Mouse (Mus musculus): ENCODE results near the gene Rnf113a2. TPM values are rescaled to one million over a fixed set of nuclear protein-coding genes. Genes with fewer than 3 reads are reported as not detected.

Rnf113a2 gene
- total and polyA plus RNA-seq, 3 experiments, result 3.7 to 11.7 (median 8.4) TPM

DNA sequence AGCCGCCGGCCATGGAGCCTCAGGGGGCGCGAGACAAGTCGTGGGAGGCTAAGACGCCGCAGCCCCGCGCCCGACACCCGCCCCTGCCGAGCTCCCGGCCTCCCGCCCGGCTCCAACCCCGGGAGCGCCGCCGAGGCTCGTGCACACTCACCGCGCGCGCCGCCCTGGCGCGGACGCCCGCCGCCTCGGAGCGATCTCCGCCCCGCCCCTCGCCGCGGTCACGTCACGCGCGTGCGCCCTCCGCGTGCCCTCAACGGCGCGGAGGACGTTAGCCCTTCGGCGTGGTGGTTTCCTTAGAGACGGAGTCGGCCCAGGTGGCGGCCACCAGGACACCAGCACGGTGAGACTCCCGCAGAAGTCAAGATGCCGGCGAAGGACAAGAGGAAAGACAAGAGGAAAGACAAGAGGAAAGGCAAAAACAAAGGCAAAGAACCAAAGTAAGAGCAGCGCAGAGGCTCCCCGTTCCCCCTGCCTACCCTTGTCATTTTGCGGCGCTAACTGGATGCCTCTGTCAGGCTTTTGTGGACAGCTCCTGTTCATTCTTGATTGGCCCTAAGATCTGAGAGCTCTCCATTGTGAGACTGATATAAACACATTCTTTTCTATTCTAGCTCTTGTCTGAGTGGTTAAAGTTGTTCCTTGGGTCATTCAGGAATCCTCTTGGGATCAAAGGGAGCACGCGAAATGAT lies 8.0 kb upstream of the Rnf113a2 start, which contains the start of the genes Entpd5 and Bbof1:
Gene Entpd5 (minus strand): TSS at position 211 of the 689 bp plus-strand sequence.
Gene Bbof1 (plus strand): TSS at position 253 of the 689 bp plus-strand sequence.
- 2% methylated on average over 54 of the region's 63 CpGs for WGBS
- intact Hi-C loops (cut with DNase I), result loop anchor here (1.0 kb wide), 2 partner anchors 41 to 49 kb away; no protein-coding TSS in a partner anchor
- Histone ChIP-seq H3K9ac (ENCODE audit: low read depth, low read length) (peak within 1 kb of the TSS; percentile 79), H3K4me1 (ENCODE audit: control insufficient read depth, insufficient read depth, low read length) (no peaks in the 10 kb centered on the region; the same call in 1 of the 2 replicates), H3K4me3 (peak within 1 kb of the TSS; percentile 90), H3K36me3 (ENCODE audit: control insufficient read depth, insufficient read depth, low read length) (peaks cover 2% of the 10 kb centered on the region; the same call in 1 of the 2 replicates), H3K27ac (peak within 1 kb of the TSS; percentile 89), H3K79me2 (replicated peaks; ENCODE audit: control insufficient read depth, insufficient read depth, low read length) (no peaks in the 10 kb centered on the region), H3K27me3 (ENCODE audit: control insufficient read depth, insufficient read depth, low read length) (no peaks in the 10 kb centered on the region)
- DNase-seq, result peak; percentile 94 to 96
- TF ChIP-seq EP300 (IDR thresholded peaks at IDR 0.05; ENCODE audit: insufficient read depth, low read depth, low read length), result no peak
- peak; percentile 52; the same call in 1 of the 2 replicates for TF ChIP-seq POLR2A (IDR thresholded peaks at IDR 0.05; ENCODE audit: insufficient read depth, low read depth, low read length)
- TF ChIP-seq CTCF (IDR thresholded peaks at IDR 0.05), result peak; percentile 19; the same call in 1 of the 2 replicates

DNA sequence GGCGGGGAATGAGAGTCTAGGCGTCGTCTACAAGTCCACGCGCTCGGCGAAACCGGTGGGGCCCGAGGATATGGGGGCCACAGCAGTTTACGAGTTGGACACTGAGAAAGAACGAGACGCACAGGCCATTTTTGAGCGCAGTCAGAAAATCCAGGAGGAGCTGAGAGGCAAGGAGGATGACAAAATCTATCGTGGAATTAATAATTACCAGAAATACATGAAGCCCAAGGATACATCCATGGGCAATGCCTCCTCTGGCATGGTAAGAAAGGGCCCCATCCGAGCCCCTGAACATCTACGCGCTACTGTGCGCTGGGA lies 568 bp downstream of the Rnf113a2 start:
- Histone ChIP-seq H3K27ac (peak overlapping the region; percentile 77; the same call in 1 of the 2 replicates), H3K4me1 (ENCODE audit: control insufficient read depth, insufficient read depth, low read length) (peaks cover 1% of the 10 kb centered on the region; the same call in 1 of the 2 replicates), H3K27me3 (ENCODE audit: control insufficient read depth, insufficient read depth, low read length) (no peaks in the 10 kb centered on the region), H3K36me3 (ENCODE audit: control insufficient read depth, insufficient read depth, low read length) (no peaks in the 10 kb centered on the region), H3K4me3 (peak overlapping the region; percentile 62), H3K79me2 (replicated peaks; ENCODE audit: control insufficient read depth, insufficient read depth, low read length) (no peaks in the 10 kb centered on the region), H3K9ac (ENCODE audit: low read depth, low read length) (peak overlapping the region; percentile 87)
- intact Hi-C loops (cut with DNase I), result no loop called here
- TF ChIP-seq POLR2A (IDR thresholded peaks at IDR 0.05; ENCODE audit: insufficient read depth, low read depth, low read length), result no peak
- TF ChIP-seq EP300 (IDR thresholded peaks at IDR 0.05; ENCODE audit: insufficient read depth, low read depth, low read length), result no peak
- no peak for TF ChIP-seq CTCF (IDR thresholded peaks at IDR 0.05)
- no peak for DNase-seq
- 42% methylated on average over 18 of the region's 18 CpGs for WGBS

DNA sequence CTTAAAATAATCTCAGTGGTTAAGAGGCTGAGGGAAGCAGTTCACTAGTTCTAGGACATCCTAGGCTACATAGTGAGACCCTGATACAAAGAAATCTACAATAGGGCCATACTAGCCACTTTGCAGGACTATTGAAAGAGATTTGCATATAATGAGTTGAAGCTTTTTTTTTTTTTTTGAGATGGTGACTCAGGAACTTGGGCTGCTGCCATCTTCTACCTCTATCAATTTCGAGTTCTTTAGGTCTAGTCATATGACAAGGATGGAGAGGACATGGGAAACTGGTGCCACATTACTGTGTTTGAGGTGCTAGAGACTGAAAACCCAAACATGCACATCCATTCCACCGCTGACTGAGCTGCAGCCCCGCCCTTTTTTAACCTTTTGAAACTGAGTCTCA lies 7.0 kb downstream of the Rnf113a2 start:
- 55% methylated on average over 3 of the region's 3 CpGs for WGBS
- Histone ChIP-seq H3K4me1 (ENCODE audit: control insufficient read depth, insufficient read depth, low read length) (no peaks in the 10 kb centered on the region), H3K79me2 (replicated peaks; ENCODE audit: control insufficient read depth, insufficient read depth, low read length) (no peaks in the 10 kb centered on the region), H3K4me3 (no peak overlapping the region), H3K9ac (ENCODE audit: low read depth, low read length) (no peak overlapping the region), H3K36me3 (ENCODE audit: control insufficient read depth, insufficient read depth, low read length) (no peaks in the 10 kb centered on the region), H3K27me3 (ENCODE audit: control insufficient read depth, insufficient read depth, low read length) (no peaks in the 10 kb centered on the region), H3K27ac (no peak overlapping the region)
- intact Hi-C loops (cut with DNase I), result loop anchor here (1.0 kb wide), 1 partner anchor 18 kb away; no protein-coding TSS in a partner anchor
- DNase-seq, result no peak
- no peak for TF ChIP-seq EP300 (IDR thresholded peaks at IDR 0.05; ENCODE audit: insufficient read depth, low read depth, low read length)
- TF ChIP-seq POLR2A (IDR thresholded peaks at IDR 0.05; ENCODE audit: insufficient read depth, low read depth, low read length), result no peak
- no peak for TF ChIP-seq CTCF (IDR thresholded peaks at IDR 0.05)

DNA sequence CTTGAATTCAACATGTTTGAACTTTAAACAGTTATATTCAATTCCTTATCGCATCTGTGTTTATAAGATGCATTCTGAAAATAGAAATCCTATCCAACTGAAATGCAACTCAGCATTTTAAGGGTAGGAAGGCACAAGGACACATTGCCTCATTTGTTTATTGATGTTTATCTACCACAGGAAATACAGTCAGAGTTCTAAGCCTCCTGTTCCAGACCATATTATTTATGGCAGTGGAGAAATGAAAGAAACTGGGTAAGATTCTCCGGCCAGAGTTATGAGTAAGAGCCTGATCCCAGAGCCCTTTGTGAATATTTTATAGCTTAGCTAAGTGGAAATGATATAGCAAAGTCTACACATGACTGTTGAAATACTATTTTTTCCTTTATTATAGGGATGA lies 12.8 kb downstream of the Rnf113a2 start:
- Histone ChIP-seq H3K27ac (no peak overlapping the region), H3K79me2 (replicated peaks; ENCODE audit: control insufficient read depth, insufficient read depth, low read length) (no peaks in the 10 kb centered on the region), H3K27me3 (ENCODE audit: control insufficient read depth, insufficient read depth, low read length) (no peaks in the 10 kb centered on the region), H3K4me1 (ENCODE audit: control insufficient read depth, insufficient read depth, low read length) (no peaks in the 10 kb centered on the region), H3K4me3 (no peak overlapping the region), H3K9ac (ENCODE audit: low read depth, low read length) (no peak overlapping the region), H3K36me3 (ENCODE audit: control insufficient read depth, insufficient read depth, low read length) (no peaks in the 10 kb centered on the region; the same call in 1 of the 2 replicates)
- intact Hi-C loops (cut with DNase I), result loop anchor here (5.0 kb wide), 1 partner anchor 83 kb away; no protein-coding TSS in a partner anchor
- TF ChIP-seq POLR2A (IDR thresholded peaks at IDR 0.05; ENCODE audit: insufficient read depth, low read depth, low read length) (no peak), CTCF (IDR thresholded peaks at IDR 0.05) (no peak), EP300 (IDR thresholded peaks at IDR 0.05; ENCODE audit: insufficient read depth, low read depth, low read length) (no peak)
- DNase-seq, result no peak
- WGBS, result 70% methylated on average over 2 of the region's 2 CpGs

DNA sequence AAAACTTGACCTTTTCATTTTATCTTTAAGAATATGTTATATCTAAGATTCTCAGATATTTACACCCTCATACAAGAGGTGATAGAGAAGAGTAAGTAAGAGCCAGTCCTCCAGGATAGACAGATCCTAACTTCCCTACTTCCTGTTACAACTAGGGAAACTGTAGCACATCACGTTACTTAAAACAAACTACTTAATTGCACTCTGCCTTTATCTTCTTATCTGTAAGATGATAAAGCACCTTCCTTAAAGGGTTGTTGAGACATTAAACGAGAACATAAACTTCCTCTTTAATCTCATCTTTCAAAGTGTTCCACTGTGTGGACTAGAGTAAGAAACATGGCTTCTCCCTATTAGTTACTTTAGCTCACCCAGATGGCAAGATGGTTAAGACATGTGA lies 21.7 kb downstream of the Rnf113a2 start:
- Histone ChIP-seq H3K4me3 (no peak overlapping the region), H3K27ac (no peak overlapping the region), H3K36me3 (ENCODE audit: control insufficient read depth, insufficient read depth, low read length) (no peaks in the 10 kb centered on the region; the same call in 1 of the 2 replicates), H3K9ac (ENCODE audit: low read depth, low read length) (no peak overlapping the region), H3K79me2 (replicated peaks; ENCODE audit: control insufficient read depth, insufficient read depth, low read length) (no peaks in the 10 kb centered on the region), H3K27me3 (ENCODE audit: control insufficient read depth, insufficient read depth, low read length) (no peaks in the 10 kb centered on the region), H3K4me1 (ENCODE audit: control insufficient read depth, insufficient read depth, low read length) (no peaks in the 10 kb centered on the region)
- 67% methylated on average over 2 of the region's 2 CpGs for WGBS
- intact Hi-C loops (cut with DNase I), result no loop called here
- no peak for DNase-seq
- TF ChIP-seq EP300 (IDR thresholded peaks at IDR 0.05; ENCODE audit: insufficient read depth, low read depth, low read length) (no peak), POLR2A (IDR thresholded peaks at IDR 0.05; ENCODE audit: insufficient read depth, low read depth, low read length) (no peak), CTCF (IDR thresholded peaks at IDR 0.05) (no peak)

DNA sequence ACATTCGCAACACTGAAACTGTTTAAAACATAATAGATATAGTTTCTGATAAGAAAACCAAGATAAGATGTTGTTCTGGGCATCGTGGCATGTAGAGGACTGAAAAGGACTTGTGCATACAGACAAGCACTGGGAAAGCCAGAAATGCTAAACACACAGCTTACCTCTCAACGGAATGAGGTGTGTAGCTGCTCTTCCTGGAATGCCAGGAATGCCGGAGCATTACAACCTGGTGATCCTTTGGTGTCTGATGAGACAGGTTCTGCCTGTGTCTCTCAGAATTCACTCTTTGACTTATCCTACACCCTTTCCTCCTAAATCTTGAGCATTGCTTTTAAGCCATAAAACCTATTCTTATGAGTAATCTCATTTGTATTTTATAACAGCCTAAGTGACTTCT lies 25.5 kb downstream of the Rnf113a2 start:
- TF ChIP-seq POLR2A (IDR thresholded peaks at IDR 0.05; ENCODE audit: insufficient read depth, low read depth, low read length) (no peak), CTCF (IDR thresholded peaks at IDR 0.05) (no peak), EP300 (IDR thresholded peaks at IDR 0.05; ENCODE audit: insufficient read depth, low read depth, low read length) (no peak)
- Histone ChIP-seq H3K4me1 (ENCODE audit: control insufficient read depth, insufficient read depth, low read length) (no peaks in the 10 kb centered on the region), H3K79me2 (replicated peaks; ENCODE audit: control insufficient read depth, insufficient read depth, low read length) (no peaks in the 10 kb centered on the region), H3K36me3 (ENCODE audit: control insufficient read depth, insufficient read depth, low read length) (no peaks in the 10 kb centered on the region; the same call in 1 of the 2 replicates), H3K27ac (no peak overlapping the region), H3K9ac (ENCODE audit: low read depth, low read length) (no peak overlapping the region), H3K4me3 (no peak overlapping the region), H3K27me3 (ENCODE audit: control insufficient read depth, insufficient read depth, low read length) (no peaks in the 10 kb centered on the region)
- DNase-seq, result no peak
- WGBS, result 72% methylated on average over 4 of the region's 4 CpGs
- intact Hi-C loops (cut with DNase I), result no loop called here

Data from heart, adult 2 months (tissue).